In the genomic region with DNA sequence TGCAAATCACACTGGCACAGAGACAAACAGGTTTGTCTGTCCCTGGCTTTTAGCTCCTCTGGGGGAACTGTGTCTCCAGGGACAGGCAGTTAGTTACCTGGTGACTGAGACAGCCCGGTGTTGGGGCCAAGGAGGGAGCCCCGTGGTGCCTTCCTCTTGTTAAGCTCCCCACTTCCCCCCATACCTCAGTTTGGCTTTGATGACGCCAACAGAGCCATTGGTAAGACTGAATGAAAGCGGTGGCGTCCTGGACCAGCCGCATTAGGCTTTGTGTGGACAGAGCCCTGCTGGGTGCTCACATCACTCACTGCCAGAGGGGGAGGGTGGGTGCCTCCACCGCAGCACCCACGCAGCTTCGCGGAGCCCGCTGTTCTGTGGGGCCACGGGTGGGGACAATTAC, we compare ENCODE assay signal across 14 mouse cellular contexts. TPM values are rescaled to one million over a fixed set of nuclear protein-coding genes. Genes with fewer than 3 reads are reported as not detected.
A peak's percentile ranks its signal among the peaks of the same experiment; 100 is the strongest.
DNase-seq lines count a peak whose midpoint lies in the region; ATAC-seq lines count a peak whose summit lies in the region.
"Had no signal": no experiment of that assay in that cellular context is flagged by ENCODE, and none has a peak within 500 bp of the region (broad histone marks: within the 10 kb centered on the region; RNA-seq: fewer than 3 reads in every experiment).

No protein-coding gene starts in this region.

- no peak for ATAC-seq in heart, embryonic 14.5 days (ENCODE audit: insufficient number of reproducible peaks, insufficient read depth, low FRiP score, low read depth)
- no peak for ATAC-seq in neural tube, embryonic 13.5 days (ENCODE audit: low read depth)
- ATAC-seq in megakaryocyte-erythroid progenitor cell, adult 5-6 weeks (replicated peaks; ENCODE audit: low FRiP score, low TSS enrichment, poor library complexity, severe bottlenecking), result no peak
- ATAC-seq: lung, postnatal 0 days had no signal

- H3K4me3 ChIP-seq in heart, embryonic 14.5 days (ENCODE audit: control insufficient read depth in 1 of 2, insufficient read depth in 1 of 2, low read depth in 1 of 2, low read length in 2 of 2), result no peak overlapping the region
- no peak overlapping the region for H3K4me3 ChIP-seq in neural tube, embryonic 13.5 days

- peaks cover 51% of the 10 kb centered on the region for H3K27me3 ChIP-seq in heart, embryonic 14.5 days (ENCODE audit: control insufficient read depth, insufficient read depth, low read length)
- H3K27me3 ChIP-seq in neural tube, embryonic 13.5 days, result peaks cover 58% of the 10 kb centered on the region

- H3K4me2 ChIP-seq in heart, embryonic 14.5 days (ENCODE audit: low read length), result peak overlapping the region; percentile 99; the same call in 1 of the 2 replicates
- H3K4me2 ChIP-seq in neural tube, embryonic 13.5 days, result peak overlapping the region; percentile 95; the same call in 1 of the 2 replicates

- no peak overlapping the region for H3K9ac ChIP-seq in heart, embryonic 14.5 days (ENCODE audit: low read length)
- no peak overlapping the region for H3K9ac ChIP-seq in neural tube, embryonic 13.5 days
- H3K9ac ChIP-seq: embryonic facial prominence, embryonic 12.5 days; liver, embryonic 14.5 days had no signal

- no peak overlapping the region for H3K27ac ChIP-seq in heart, embryonic 14.5 days (replicated peaks in 1 of 2; ENCODE audit: control insufficient read depth in 1 of 2, insufficient read depth in 1 of 2, low read depth in 2 of 2, low read length in 2 of 2)
- no peak overlapping the region for H3K27ac ChIP-seq in neural tube, embryonic 13.5 days (replicated peaks)
- H3K27ac ChIP-seq: embryonic facial prominence, embryonic 12.5 days; liver, embryonic 14.5 days had no signal

- no peak for DNase-seq in heart, adult 18-20 months
- DNase-seq in neural tube, embryonic 10.5 days (ENCODE audit: extremely low spot score, low spot score), result no peak
- peak; percentile 50 for DNase-seq in induced T-regulatory cell, adult 2 months (ENCODE audit: low read depth)
- no peak for DNase-seq in yolk sac, embryonic 10.5 days (ENCODE audit: low spot score)
- DNase-seq: kidney, adult 2 months; kidney, postnatal 36 days; right cerebral cortex, postnatal 25 days had no signal

- no peaks in the 10 kb centered on the region for H3K36me3 ChIP-seq in heart, embryonic 14.5 days (ENCODE audit: control insufficient read depth, insufficient read depth, low read length)
- H3K36me3 ChIP-seq in neural tube, embryonic 13.5 days, result no peaks in the 10 kb centered on the region
- H3K36me3 ChIP-seq: embryonic facial prominence, embryonic 12.5 days had no signal

- 11% methylated on average over 12 of the region's 12 CpGs for WGBS in heart, embryonic 14.5 days
- WGBS in neural tube, embryonic 13.5 days, result 2% methylated on average over 12 of the region's 12 CpGs

- H3K9me3 ChIP-seq in heart, embryonic 14.5 days (ENCODE audit: control insufficient read depth, low read length), result no peaks in the 10 kb centered on the region
- no peaks in the 10 kb centered on the region for H3K9me3 ChIP-seq in neural tube, embryonic 13.5 days
- H3K9me3 ChIP-seq: embryonic facial prominence, embryonic 12.5 days had no signal

- H3K4me1 ChIP-seq in heart, embryonic 14.5 days (ENCODE audit: control insufficient read depth in 2 of 2, insufficient read depth in 2 of 2, low read length in 2 of 2), result peaks cover 12 to 37% of the 10 kb centered on the region in 2 experiments; a peak in 3 of 4 replicates
- H3K4me1 ChIP-seq in neural tube, embryonic 13.5 days (replicated peaks), result peaks cover 43% of the 10 kb centered on the region

RNA-seq across cellular contexts. Expression of gene Tesc, which starts 1.7 kb away (rescaled TPM):
- polyA plus RNA-seq in heart, embryonic 14.5 days (2014; fragmentation: Nextera tagmentation; extraction: Ambion mirVana), result 14.5 and 16.3 TPM in 2 replicates
- total RNA-seq in heart, adult 18-20 months (2021), result 100 to 1,000 TPM; 183 to 211 TPM
- polyA plus RNA-seq in neural tube, embryonic 13.5 days (2015; fragmentation: Nextera tagmentation; extraction: Ambion mirVana), result 1.8 and 2.1 TPM in 2 replicates
- total RNA-seq in megakaryocyte-erythroid progenitor cell, adult 5-6 weeks (2014; fragmentation: Nextera tagmentation), result not detected in 2 replicates
- total RNA-seq in megakaryocyte-erythroid progenitor cell, adult 5-6 weeks (2017), result not detected in 2 replicates
- total RNA-seq: hematopoietic stem cell, adult 5-6 weeks had no signal

RNA-seq across cellular contexts. Expression of gene Fbxo21, which starts 49.4 kb away (rescaled TPM):
- polyA plus RNA-seq in heart, embryonic 14.5 days (2014; fragmentation: Nextera tagmentation; extraction: Ambion mirVana), result 53.8 and 54.0 TPM in 2 replicates
- 10 to 100 TPM; 35.7 to 38.8 TPM for total RNA-seq in heart, adult 18-20 months (2021)
- 133 and 139 TPM in 2 replicates for polyA plus RNA-seq in neural tube, embryonic 13.5 days (2015; fragmentation: Nextera tagmentation; extraction: Ambion mirVana)
- total RNA-seq in megakaryocyte-erythroid progenitor cell, adult 5-6 weeks (2014; fragmentation: Nextera tagmentation), result 4.1 and 5.4 TPM in 2 replicates
- 6.9 and 8.5 TPM in 2 replicates for total RNA-seq in megakaryocyte-erythroid progenitor cell, adult 5-6 weeks (2017)

Comparison
In these comparisons a context has a peak if more than half of its experiments do, and no peak if none do; other contexts are left out.
1. RNA of gene Tesc, which starts 1.7 kb away (total RNA-seq): 183 to 211 TPM in heart, adult 18-20 months; not detected in megakaryocyte-erythroid progenitor cell, adult 5-6 weeks; every median in the first group is over 100 times any median in the second.